Mouse (Mus musculus): Measurements from ENCODE around the gene Egfem1. TPM values are rescaled to one million over a fixed set of nuclear protein-coding genes. Genes with fewer than 3 reads are reported as not detected.
A peak's percentile ranks its signal among the peaks of the same experiment; 100 is the strongest.

Egfem1 gene
- polyA plus RNA-seq, 1 experiment from 2014 or later, result 0.91 TPM

MicroRNA genes within 50 kb of the gene (microRNA counts, 519-probe panel; counts per million panel counts)
- microRNA mmu-miR-551b, result 2,317 counts per million, percentile 45 among the panel's probes with 10 or more counts

Small RNAs within 50 kb of the gene (microRNA-seq; reads per million reads assigned to microRNA genes)
- gene Mir21b, result not detected
- gene Mir551b, result 1.2 reads per million

Other genes with a start within 250 kb of the Egfem1 start
- not detected in 2 replicates for gene Gm1527, start 189.4 kb upstream of the Egfem1 start, polyA plus RNA-seq (2015; fragmentation: Nextera tagmentation; extraction: Ambion mirVana)